Mouse (Mus musculus) liver, adult 2 months (tissue): ENCODE results near the gene Notch4. TPM values are rescaled to one million over a fixed set of nuclear protein-coding genes. Genes with fewer than 3 reads are reported as not detected.
"Not testable (repeated sequence)": the region's sequence is repeated elsewhere in the genome, so short reads cannot be mapped to it uniquely, and the experiment has no call there.

ENCODE experiments used
- DNase-seq: peaks from one replicate; pipeline ENCODE4 v3.0.0-alpha.2; 2011; ENCODE audit warnings: low read depth, low spot score; ENCODE audit errors: extremely low read depth
- H3K27ac ChIP-seq: fragments of 200-500 bp; replicated peaks from 2 replicates; pipeline ENCODE4 v1.5.1; 2012; ENCODE audit warnings: low read depth, mild to moderate bottlenecking, control low read depth, inconsistent platforms, low read length; ENCODE audit not compliant: insufficient read depth
- H3K27me3 ChIP-seq: fragments of 200-500 bp; 2 replicates; pipeline ENCODE4 v1.6.1; 2012; ENCODE audit warnings: mild to moderate bottlenecking, moderate library complexity, low read length, inconsistent platforms; ENCODE audit not compliant: control insufficient read depth, insufficient read depth
- H3K36me3 ChIP-seq: fragments of 200-500 bp; 2 replicates; pipeline ENCODE4 v1.6.1; 2012; ENCODE audit warnings: low read length, inconsistent platforms; ENCODE audit not compliant: control insufficient read depth, insufficient read depth
- H3K4me1 ChIP-seq: fragments of 200-500 bp; 2 replicates; pipeline ENCODE4 v1.6.1; 2011; ENCODE audit warnings: low read length; ENCODE audit not compliant: control insufficient read depth, insufficient read depth
- H3K4me3 ChIP-seq: fragments of 200-500 bp; 2 replicates; pipeline ENCODE4 v1.5.1; 2011; ENCODE audit warnings: low read depth, mild to moderate bottlenecking, control low read depth, low read length, moderate library complexity; ENCODE audit not compliant: insufficient read depth
- H3K79me2 ChIP-seq: fragments of 200-500 bp; 2 replicates; pipeline ENCODE4 v1.6.1; 2012; ENCODE audit warnings: inconsistent platforms, mild to moderate bottlenecking, low read length, moderate library complexity; ENCODE audit not compliant: control insufficient read depth, insufficient read depth
- H3K9ac ChIP-seq: fragments of 200-500 bp; 2 replicates; pipeline ENCODE4 v1.6.1; 2012; ENCODE audit warnings: low read depth, mild to moderate bottlenecking, control low read depth, inconsistent platforms, low read length
- CTCF ChIP-seq: fragments of 200-500 bp; IDR thresholded peaks from 2 replicates; pipeline ENCODE4 v1.5.1; 2011; ENCODE audit warnings: low read depth, low read length, control low read depth
- POLR2A ChIP-seq: fragments of 200-500 bp; IDR thresholded peaks from 2 replicates; pipeline ENCODE4 v1.6.1; 2011; ENCODE audit warnings: low read length, control low read depth; ENCODE audit not compliant: insufficient read depth; ENCODE audit errors: extremely low read depth
- WGBS: fragments of 180-500 bp; shearing (Covaris S2); methylation state at CpG from one replicate; pipeline ENCODE4 v1.1.7; 2018; 5-methylcytosine and 5-hydroxymethylcytosine counted together
- polyA plus RNA-seq: library from polyadenylated mRNA; depleted of rRNA; stranded (reverse); fragments of >200 nt; gene quantifications from 2 replicates; pipeline ENCODE4 v1.2.3, GENCODE M21; 2012; rRNA removed
- total RNA-seq: library from RNA; depleted of rRNA; stranded (reverse); fragments of >200 nt; gene quantifications from 2 replicates; pipeline ENCODE4 v1.2.3, GENCODE M21; 2014; rRNA removed

The Notch4 gene
- 0.83 and 2.6 TPM in 2 replicates for total RNA-seq
- polyA plus RNA-seq, result 1.8 and 3.4 TPM in 2 replicates

DNA sequence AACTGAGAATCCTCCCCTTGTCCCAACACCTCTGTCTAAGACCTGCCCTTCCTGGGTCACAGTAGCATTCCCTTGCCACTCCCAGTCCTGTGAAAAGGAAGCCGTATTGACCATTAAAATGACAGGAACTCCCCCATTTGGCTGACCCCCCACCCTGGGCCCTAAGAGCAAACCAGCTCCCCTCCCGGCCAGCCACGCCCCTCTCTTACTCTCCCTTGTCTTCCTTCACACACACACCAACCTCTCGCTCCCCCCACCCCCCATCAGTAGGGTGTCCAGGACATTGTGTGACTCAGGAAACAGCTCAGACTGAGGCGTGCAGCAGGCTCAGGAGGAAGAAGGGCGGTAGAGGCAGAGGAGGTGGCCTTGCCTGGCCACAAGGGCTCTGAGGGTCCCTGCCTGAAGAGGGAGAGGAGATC lies at the start of gene Notch4:
Gene Notch4, plus strand, starts transcription at position 266 of the 419 bp plus-strand sequence.
- DNase-seq, result no peak
- Histone ChIP-seq H3K9ac (peak within 1 kb of the TSS; percentile 25; the same call in 1 of the 2 replicates), H3K36me3 (no peaks in the 10 kb centered on the region), H3K4me3 (peak within 1 kb of the TSS; percentile 55), H3K27me3 (no peaks in the 10 kb centered on the region), H3K4me1 (no peaks in the 10 kb centered on the region), H3K79me2 (no peaks in the 10 kb centered on the region), H3K27ac (peak within 1 kb of the TSS; percentile 57)
- TF ChIP-seq POLR2A (no peak), CTCF (no peak)
- 29% methylated on average over 6 of the region's 6 CpGs for WGBS

DNA sequence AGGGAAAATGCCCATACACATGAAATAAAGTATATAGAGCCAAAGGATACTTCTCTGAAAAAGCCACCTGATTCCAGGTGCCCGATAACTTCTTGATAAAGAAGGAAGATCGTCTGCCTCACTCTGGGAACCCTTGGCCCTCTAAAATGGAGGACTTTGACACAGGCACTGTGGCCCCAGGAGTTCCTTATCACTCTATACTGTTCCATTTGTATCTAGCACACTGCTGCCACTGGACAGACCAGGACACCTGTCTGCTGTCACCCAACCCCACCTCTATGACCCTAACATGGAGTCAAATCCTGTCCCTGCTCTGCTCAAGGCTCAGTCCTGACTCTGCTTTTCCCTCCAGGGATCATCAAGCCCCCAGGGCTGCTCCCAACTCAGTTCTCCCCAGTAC lies 47.6 kb upstream of the Notch4 start:
- H3K27ac ChIP-seq, result no peak overlapping the region
- H3K4me3 ChIP-seq, result no peak overlapping the region
- H3K27me3 ChIP-seq, result no peaks in the 10 kb centered on the region
- 80% methylated on average over 2 of the region's 2 CpGs for whole genome bisulfite sequencing
- no peaks in the 10 kb centered on the region for H3K36me3 ChIP-seq
- no peak overlapping the region for H3K9ac ChIP-seq
- no peaks in the 10 kb centered on the region for H3K4me1 ChIP-seq
- TF ChIP-seq CTCF, result no peak
- no peak for TF ChIP-seq POLR2A
- no peak for DNase-seq
- no peaks in the 10 kb centered on the region for H3K79me2 ChIP-seq

DNA sequence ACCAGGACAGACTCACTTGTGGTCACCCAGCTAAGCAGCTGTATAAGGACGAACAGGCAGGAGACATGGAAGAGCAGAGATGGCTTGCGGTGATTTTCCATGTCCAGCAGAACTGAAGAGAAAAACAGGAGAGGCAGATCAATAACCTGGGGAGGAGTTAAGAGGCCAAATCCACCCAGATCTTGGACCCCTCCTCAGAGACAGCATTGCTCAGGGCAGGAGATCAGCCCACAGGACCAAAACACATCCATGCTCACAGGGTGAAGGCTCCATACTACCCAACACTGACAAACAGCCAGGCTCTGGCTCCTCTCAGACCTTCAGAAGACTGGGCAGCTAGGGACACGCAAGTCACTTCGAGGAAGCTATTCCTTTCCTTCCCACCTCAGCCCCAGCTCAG lies 46.8 kb upstream of the Notch4 start, which contains the start of gene Btnl6:
Gene Btnl6, minus strand, starts transcription at position 101 of the 400 bp plus-strand sequence.
- H3K27ac ChIP-seq, result no peak within 1 kb of the TSS
- 88% methylated on average over 4 of the region's 4 CpGs for WGBS
- no peaks in the 10 kb centered on the region for H3K27me3 ChIP-seq
- H3K36me3 ChIP-seq, result no peaks in the 10 kb centered on the region
- H3K79me2 ChIP-seq, result no peaks in the 10 kb centered on the region
- TF ChIP-seq CTCF (no peak), POLR2A (no peak)
- H3K4me3 ChIP-seq, result no peak within 1 kb of the TSS
- no peak within 1 kb of the TSS for H3K9ac ChIP-seq
- H3K4me1 ChIP-seq, result no peaks in the 10 kb centered on the region
- DNase-seq, result no peak

DNA sequence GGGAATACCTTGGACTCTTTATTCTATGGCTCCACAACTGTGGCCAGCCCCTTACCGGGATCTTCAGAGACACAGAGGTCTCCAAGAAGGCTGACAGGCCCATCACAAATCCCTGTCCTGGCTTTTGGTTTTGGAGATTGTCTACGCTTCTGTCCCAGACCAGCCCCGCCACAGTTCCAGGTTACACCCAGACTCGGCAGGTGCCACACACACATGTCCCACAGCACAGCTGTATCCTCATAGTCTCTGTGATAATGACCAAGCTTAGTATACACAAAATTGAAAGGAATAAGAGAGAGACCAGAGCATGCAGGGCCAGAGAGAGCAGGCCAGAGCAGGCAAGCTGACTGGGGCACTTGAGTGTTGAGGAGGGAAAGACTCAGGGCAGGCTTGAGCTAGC lies 46.3 kb upstream of the Notch4 start:
- Histone ChIP-seq H3K27me3 (no peaks in the 10 kb centered on the region), H3K4me1 (no peaks in the 10 kb centered on the region), H3K4me3 (no peak overlapping the region), H3K36me3 (no peaks in the 10 kb centered on the region), H3K27ac (no peak overlapping the region), H3K79me2 (no peaks in the 10 kb centered on the region), H3K9ac (no peak overlapping the region)
- TF ChIP-seq POLR2A (no peak), CTCF (no peak)
- WGBS, result 93% methylated on average over 4 of the region's 4 CpGs
- no peak for DNase-seq

DNA sequence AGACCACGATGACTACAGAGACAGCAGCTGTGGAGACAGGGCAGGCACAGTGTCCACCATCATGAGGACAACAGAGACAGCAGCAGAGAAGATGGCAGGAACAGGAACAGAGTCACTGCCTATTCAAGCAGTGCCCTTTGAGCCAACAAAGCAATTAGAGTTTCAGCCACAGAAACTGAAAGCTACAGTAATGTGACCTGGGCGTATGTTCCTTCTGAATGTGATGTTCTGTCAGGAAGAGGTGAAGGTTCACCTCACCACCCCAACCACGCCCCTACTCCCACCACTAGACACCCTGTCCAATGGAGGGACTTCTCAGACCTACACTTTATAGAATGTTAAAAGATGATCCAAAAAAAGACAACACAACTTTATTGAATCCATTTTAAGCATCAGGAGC lies 45.5 kb upstream of the Notch4 start:
- DNase-seq, H3K4me3 ChIP-seq, H3K79me2 ChIP-seq, H3K27me3 ChIP-seq, H3K27ac ChIP-seq, H3K4me1 ChIP-seq, H3K36me3 ChIP-seq, H3K9ac ChIP-seq: not testable (repeated sequence)
- WGBS, result 65% methylated on average over 3 of the region's 3 CpGs

GRCm38 (mm10) chr17:34519001-34519400 lies 45.1 kb upstream of the Notch4 start:
- H3K4me1 ChIP-seq, result no peaks in the 10 kb centered on the region
- no peak overlapping the region for H3K27ac ChIP-seq
- WGBS, result 46% methylated on average over 1 of the region's 1 CpGs

More at GRCm38 (mm10) chr17:34519001-34519400, 45.1 kb upstream of the Notch4 start:
- Histone ChIP-seq H3K9ac (no peak overlapping the region), H3K27me3 (no peaks in the 10 kb centered on the region), H3K36me3 (no peaks in the 10 kb centered on the region), H3K4me3 (no peak overlapping the region), H3K79me2 (no peaks in the 10 kb centered on the region)
- TF ChIP-seq POLR2A, result no peak
- no peak for TF ChIP-seq CTCF
- no peak for DNase-seq
